Mouse (Mus musculus): ENCODE measurements around the gene Ctnna3. TPM values are rescaled to one million over a fixed set of nuclear protein-coding genes. Genes with fewer than 3 reads are reported as not detected.

Ctnna3 gene
- total RNA-seq (2023) = not detected

DNA sequence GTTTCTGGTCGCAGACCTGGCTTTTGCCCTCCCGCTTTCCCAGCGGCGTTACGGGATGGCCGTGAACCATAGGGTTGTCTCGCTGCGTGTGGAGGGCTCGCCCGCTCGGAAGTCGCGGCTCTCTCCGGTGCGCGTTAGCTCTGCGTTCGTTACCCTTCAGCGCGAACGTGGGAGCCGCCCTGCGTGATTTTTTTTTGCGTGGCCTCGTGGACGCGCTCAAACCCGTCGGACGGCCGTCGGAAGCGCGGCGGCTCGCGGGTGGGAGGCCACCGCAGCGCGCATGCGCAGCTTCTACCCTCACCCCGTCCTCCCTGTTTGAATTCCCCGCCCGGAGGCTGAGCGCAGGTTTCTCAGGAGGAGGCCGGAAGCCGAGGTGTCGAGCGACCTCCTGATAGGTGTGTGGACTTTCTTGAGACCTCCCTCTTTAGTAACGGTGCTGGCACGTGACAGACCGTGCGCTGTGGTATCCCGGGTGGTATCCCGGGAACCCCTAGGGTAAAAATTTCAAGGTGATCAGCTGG is at the start of gene Ctnna3:
Ctnna3 (plus strand) TSS at position 314 of the 521 bp plus-strand sequence.

DNA sequence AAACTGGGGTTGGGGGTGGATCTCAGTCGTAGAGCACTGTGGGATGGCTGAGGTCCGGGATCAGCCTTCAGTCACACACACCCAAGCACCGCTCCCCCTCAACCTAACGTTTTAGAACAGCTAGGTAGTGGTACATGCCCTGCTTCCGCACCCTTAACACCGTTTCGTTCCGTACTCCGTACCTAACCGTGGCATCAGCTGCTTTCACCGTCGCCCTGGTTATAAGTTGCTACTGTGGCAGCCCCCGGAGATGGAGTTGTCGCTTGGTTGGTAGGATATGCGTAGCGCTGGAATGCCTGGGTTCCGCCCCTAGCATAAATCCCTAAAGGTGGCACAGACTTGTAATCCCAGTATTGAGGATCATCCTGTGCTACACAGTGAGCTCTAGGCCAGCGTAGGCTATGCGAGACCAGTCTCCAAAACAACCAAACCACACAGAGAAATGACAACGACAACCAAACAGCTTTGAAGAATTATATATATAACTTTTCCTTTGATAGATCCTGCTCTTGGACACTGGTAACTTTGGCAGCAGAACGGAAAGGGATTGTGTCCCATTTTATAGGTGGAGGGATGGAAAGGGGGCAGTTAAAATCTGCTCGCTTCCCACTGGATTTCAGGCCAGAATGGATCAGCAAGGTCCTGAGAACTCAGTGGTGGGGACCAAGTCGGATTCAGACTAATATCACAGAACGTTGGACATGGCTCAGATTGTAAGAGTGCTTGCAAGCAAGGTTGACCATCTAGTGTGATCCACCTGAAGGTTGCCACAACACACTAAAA is 48.2 kb upstream of the Ctnna3 start, which contains the start of gene Sirt1:
Sirt1 (minus strand) TSS at position 207 of the 783 bp plus-strand sequence.

DNA sequence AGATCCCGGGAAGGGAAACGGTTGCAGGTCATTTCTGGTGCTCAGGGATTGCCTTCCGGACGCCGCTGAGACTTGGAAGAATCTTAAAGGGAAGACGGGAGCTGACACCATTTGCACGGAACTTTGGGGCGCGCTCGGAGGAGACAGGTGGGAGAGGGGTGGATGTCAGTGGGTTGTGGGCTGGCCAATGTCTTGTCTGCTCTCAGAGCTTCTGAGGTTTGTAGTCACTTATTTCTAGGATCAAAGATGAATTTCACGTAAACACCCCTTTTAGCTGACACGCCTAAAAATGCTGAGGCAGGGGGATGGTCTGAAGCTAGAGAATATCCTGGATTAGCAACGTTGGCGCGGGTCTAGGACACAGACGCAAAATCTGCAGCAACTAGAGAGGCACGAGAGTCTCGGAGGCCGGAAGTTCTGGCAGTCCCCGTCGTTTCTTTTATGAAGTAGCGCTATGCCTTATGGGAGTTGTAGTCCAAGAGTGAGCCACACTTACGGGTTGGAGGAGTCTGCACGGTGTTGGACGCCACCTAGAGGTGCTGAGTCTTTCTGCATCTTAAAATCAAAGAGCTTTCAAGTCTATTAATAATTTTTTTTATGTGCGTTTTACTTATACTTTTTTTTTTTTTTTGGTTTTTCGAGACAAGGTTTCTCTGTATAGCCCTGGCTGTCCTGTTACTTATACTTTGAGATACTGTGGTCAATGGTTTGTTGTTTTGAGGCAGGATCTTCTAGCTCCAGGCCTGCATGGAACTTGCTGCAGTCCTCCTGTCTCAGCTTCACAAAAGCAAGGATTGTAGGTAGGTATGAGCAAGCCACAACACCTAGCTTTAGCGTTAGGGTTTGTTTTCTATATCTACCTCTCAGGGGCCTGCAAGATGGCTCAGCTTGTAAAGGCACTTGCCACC is 47.3 kb upstream of the Ctnna3 start, which contains the start of gene Dnajc12:
Dnajc12 (plus strand) TSS at position 72 of the 908 bp plus-strand sequence.

DNA sequence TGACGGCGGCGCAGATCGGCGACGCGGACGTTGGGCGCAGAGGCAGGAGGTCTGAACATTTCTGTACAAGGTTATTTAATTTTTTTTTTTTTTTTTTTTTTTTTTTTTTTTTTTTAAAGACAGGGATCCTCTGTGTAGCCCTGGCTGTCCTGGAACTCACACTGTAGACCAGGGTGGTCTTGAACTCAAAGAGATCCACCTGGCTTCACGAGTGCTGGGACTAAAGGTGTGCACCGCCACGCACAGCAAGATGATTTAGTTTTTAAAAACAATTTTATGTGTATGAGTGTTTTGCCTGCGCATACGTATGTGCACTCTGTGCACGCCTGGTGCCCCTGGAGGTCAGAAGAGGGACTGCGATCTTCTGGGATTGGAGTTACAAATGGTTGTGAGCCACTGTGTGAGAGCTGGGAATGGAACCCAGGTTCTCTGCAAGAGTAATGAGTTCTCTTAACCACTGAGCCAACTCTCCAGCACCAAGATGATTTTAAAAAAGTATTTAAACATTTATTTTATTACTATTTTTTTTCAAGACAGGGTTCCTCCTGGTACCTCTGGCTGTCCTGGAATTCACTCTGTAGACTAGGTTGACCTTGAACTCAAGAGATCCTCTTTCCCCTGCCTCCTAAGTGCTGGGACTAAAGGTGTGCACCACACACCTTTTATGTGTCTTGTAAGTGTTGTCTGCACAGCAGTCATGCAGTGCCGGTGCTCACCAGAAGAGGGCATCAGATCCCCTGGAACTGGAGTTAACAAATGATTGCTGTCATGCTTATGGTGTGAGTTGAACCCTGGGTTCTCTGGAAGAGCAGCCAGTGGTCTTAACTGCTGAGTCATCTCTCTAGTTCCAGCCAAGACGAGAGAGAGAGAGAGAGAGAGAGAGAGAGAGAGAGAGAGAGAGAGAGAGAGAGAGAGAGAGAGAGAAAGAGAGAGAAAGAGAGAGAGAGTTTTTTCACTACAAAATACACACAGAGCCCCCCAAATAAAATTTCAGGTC is 7.9 kb upstream of the Ctnna3 start, which contains the start of gene Gm7075:
Gm7075 (minus strand) TSS at position 51 of the 997 bp plus-strand sequence.

DNA sequence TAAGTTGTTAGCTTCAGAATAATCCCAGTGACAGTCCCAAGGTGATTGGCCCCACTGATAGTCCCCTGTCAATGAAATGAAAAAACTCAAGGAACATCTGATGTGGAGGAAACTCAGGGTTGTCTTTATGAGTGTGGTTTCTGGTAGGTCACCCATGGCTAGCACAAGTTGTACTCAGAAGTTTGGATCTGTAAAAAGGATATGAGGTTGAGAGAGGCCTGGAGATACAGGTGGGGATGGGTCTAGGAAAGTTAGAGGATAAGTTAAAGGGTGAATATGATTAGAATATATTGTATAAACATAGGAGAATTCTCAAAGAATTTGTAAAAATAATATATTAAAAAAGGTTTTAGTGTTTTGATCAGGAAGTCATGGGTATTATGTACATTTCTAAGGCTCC is 497.4 kb downstream of the Ctnna3 start, which contains the start of gene Gm10118:
Gm10118 (minus strand) TSS at position 101 of the 400 bp plus-strand sequence.

DNA sequence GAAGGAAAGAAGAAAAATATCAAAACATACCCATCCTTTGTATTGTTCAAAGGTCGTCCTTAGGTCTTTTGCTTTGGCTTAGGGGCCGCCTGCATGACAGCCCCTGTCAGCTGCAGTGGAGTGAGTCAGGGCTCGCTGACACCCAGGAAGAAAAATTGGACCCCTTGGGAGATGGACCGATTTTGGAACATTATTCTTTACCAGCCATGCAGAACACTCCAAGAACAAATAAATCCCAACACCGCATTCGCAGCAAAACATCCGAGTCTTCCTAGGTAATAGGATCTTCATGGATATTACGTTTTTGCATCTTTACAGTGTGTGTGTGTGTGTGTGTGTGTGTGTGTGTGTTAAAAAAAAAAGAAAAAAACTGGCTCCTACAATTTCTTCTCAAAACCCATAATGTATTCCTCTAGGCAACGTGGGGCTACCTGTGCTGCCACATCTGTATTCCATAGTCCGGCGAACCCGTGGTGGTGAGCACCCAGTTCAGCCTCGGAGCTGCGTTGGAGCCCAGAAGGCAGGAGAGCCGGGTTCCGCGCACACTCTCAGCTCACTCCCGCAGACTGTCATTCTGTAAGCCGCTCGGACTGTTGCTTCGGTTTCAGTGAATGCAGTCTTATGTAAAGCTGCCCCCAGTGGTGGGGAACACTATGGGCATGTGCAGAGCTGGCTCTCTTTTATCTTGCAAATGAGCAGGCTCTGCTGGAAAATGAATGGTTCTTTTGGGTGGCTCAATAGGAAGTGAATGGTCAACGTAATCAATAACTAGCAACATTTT is 660.0 kb downstream of the Ctnna3 start, which contains the start of gene Lrrtm3:
Lrrtm3 (minus strand) TSS at position 598 of the 781 bp plus-strand sequence.

Other genes with a start within 250 kb of the Ctnna3 start
- gene Mypn, start 226.1 kb upstream of the Ctnna3 start, total RNA-seq (2023) = not detected
- gene Herc4, start 186.3 kb upstream of the Ctnna3 start, total RNA-seq (2023) = 164 TPM
- 63.9 TPM for gene Sirt1, start 48.4 kb upstream of the Ctnna3 start, total RNA-seq (2023)
- gene Dnajc12, start 47.7 kb upstream of the Ctnna3 start, total RNA-seq (2023) = 4.9 TPM
- not detected for gene Gm7075, start 8.3 kb upstream of the Ctnna3 start, total RNA-seq (2023)

Measured in CD4-positive naive resting alpha-beta T cell, adult 76 days (primary cell).